Mouse (Mus musculus) fat pad, adult 2 months (tissue): ENCODE measurements around the gene Zg16.
A peak's percentile ranks its signal among the peaks of the same experiment; 100 is the strongest.

Experiments used
- DNase-seq: peaks from one replicate; pipeline ENCODE4 v3.0.0-alpha.2; 2011; ENCODE audit warnings: low read depth, low spot score; ENCODE audit errors: extremely low read depth

Zg16 gene

GRCm38 (mm10) chr7:127021563-127022527, 65.3 kb downstream of the Zg16 start:
- DNase-seq: no peak

- DNase-seq: no peak
Measured at GRCm38 (mm10) chr7:127020901-127021562, 66.1 kb downstream of the Zg16 start, which contains the start of the genes Gm42742 and Prrt2. Gene Gm42742 (minus strand): TSS chr7:127021097. Gene Prrt2 (minus strand): TSS chr7:127021211.

- no peak for DNase-seq
Measured at GRCm38 (mm10) chr7:127020491-127020890, 66.6 kb downstream of the Zg16 start.

- DNase-seq: no peak
Measured at GRCm38 (mm10) chr7:127020031-127020430, 67.1 kb downstream of the Zg16 start.

- DNase-seq: no peak
Measured at GRCm38 (mm10) chr7:127019306-127019960, 67.7 kb downstream of the Zg16 start.

GRCm38 (mm10) chr7:127018416-127019305, 68.5 kb downstream of the Zg16 start:
- no peak for DNase-seq

- DNase-seq: no peak
Measured at GRCm38 (mm10) chr7:127017950-127018345, 69.2 kb downstream of the Zg16 start.

- peak; percentile 88 for DNase-seq
Measured at GRCm38 (mm10) chr7:127016971-127017949, 69.9 kb downstream of the Zg16 start, which contains the start of gene Pagr1a. Gene Pagr1a (minus strand): TSS chr7:127017352.

- DNase-seq: no peak
Measured at GRCm38 (mm10) chr7:127016486-127016938, 70.6 kb downstream of the Zg16 start.

GRCm38 (mm10) chr7:127016481-127016485, 70.8 kb downstream of the Zg16 start, which contains the start of gene Pagr1b:
Gene Pagr1b (minus strand): TSS chr7:127016484.
- no peak for DNase-seq

GRCm38 (mm10) chr7:127016081-127016480, 71.0 kb downstream of the Zg16 start:
- DNase-seq: no peak

- no peak for DNase-seq
Measured at GRCm38 (mm10) chr7:127014993-127015392, 72.1 kb downstream of the Zg16 start.

GRCm38 (mm10) chr7:127014320-127014719, 72.8 kb downstream of the Zg16 start, which contains the start of gene Mvp:
Gene Mvp (minus strand): TSS chr7:127014621.
- no peak for DNase-seq

- DNase-seq: no peak
Measured at GRCm38 (mm10) chr7:127013385-127013784, 73.7 kb downstream of the Zg16 start.

- DNase-seq: no peak
Measured at GRCm38 (mm10) chr7:127012845-127013244, 74.3 kb downstream of the Zg16 start.

- DNase-seq: no peak
Measured at GRCm38 (mm10) chr7:127012374-127012773, 74.8 kb downstream of the Zg16 start.

GRCm38 (mm10) chr7:127011717-127012116, 75.4 kb downstream of the Zg16 start:
- no peak for DNase-seq

- no peak for DNase-seq
Measured at GRCm38 (mm10) chr7:127011051-127011450, 76.1 kb downstream of the Zg16 start.

GRCm38 (mm10) chr7:127009307-127010085, 77.6 kb downstream of the Zg16 start:
- no peak for DNase-seq
